Mouse (Mus musculus): ENCODE results near the gene Hspb3. TPM values are rescaled to one million over a fixed set of nuclear protein-coding genes. Genes with fewer than 3 reads are reported as not detected.

Hspb3 gene
- polyA plus RNA-seq, 1 experiment from 2014 or later = 75.2 TPM

- Histone ChIP-seq H3K4me2 (no peak overlapping the region), H3K4me3 (ENCODE audit: low read depth, low read length) (no peak overlapping the region), H3K9ac (ENCODE audit: low read depth, low read length) (no peak overlapping the region), H3K36me3 (ENCODE audit: control insufficient read depth, insufficient read depth, low read length) (no peaks in the 10 kb centered on the region), H3K27me3 (ENCODE audit: control insufficient read depth, insufficient read depth, low read length) (no peaks in the 10 kb centered on the region), H3K27ac (ENCODE audit: low read depth, low read length) (no peak overlapping the region), H3K9me3 (replicated peaks; ENCODE audit: control insufficient read depth, low read length) (no peaks in the 10 kb centered on the region), H3K4me1 (ENCODE audit: control insufficient read depth, insufficient read depth, low read length) (0 out of 2 replicates have a peak, but pooled peaks cover 6% of the 10 kb centered on the region)
- 51% methylated on average over 6 of the region's 6 CpGs for WGBS (ENCODE audit: insufficient replicate concordance)
- no peak for ATAC-seq (replicated peaks; ENCODE audit: insufficient number of reproducible peaks, low FRiP score, low TSS enrichment)
Observed at GRCm38 (mm10) chr13:113632506-113632905, 31.0 kb downstream of the Hspb3 start.

- H3K4me3 ChIP-seq (ENCODE audit: low read depth, low read length) = no peak overlapping the region
- H3K9ac ChIP-seq (ENCODE audit: low read depth, low read length) = no peak overlapping the region
- WGBS (ENCODE audit: insufficient replicate concordance) = 79% methylated on average over 8 of the region's 8 CpGs
- ATAC-seq (replicated peaks; ENCODE audit: insufficient number of reproducible peaks, low FRiP score, low TSS enrichment) = no peak
- H3K27ac ChIP-seq (ENCODE audit: low read depth, low read length) = no peak overlapping the region
- H3K27me3 ChIP-seq (ENCODE audit: control insufficient read depth, insufficient read depth, low read length) = no peaks in the 10 kb centered on the region
- H3K36me3 ChIP-seq (ENCODE audit: control insufficient read depth, insufficient read depth, low read length) = no peaks in the 10 kb centered on the region
- H3K9me3 ChIP-seq (replicated peaks; ENCODE audit: control insufficient read depth, low read length) = no peaks in the 10 kb centered on the region
- no peak overlapping the region for H3K4me2 ChIP-seq
- no peaks in the 10 kb centered on the region for H3K4me1 ChIP-seq (ENCODE audit: control insufficient read depth, insufficient read depth, low read length)
Observed at GRCm38 (mm10) chr13:113627601-113628000, 35.9 kb downstream of the Hspb3 start.

GRCm38 (mm10) chr13:113622865-113623255 is 40.6 kb downstream of the Hspb3 start:
- WGBS (ENCODE audit: insufficient replicate concordance) = 67% methylated on average over 8 of the region's 8 CpGs
- Histone ChIP-seq H3K9ac (ENCODE audit: low read depth, low read length) (no peak overlapping the region), H3K4me2 (no peak overlapping the region), H3K4me3 (ENCODE audit: low read depth, low read length) (no peak overlapping the region), H3K9me3 (replicated peaks; ENCODE audit: control insufficient read depth, low read length) (no peaks in the 10 kb centered on the region), H3K27me3 (ENCODE audit: control insufficient read depth, insufficient read depth, low read length) (no peaks in the 10 kb centered on the region), H3K4me1 (ENCODE audit: control insufficient read depth, insufficient read depth, low read length) (0 out of 2 replicates have a peak, but pooled peaks cover 2% of the 10 kb centered on the region), H3K36me3 (ENCODE audit: control insufficient read depth, insufficient read depth, low read length) (no peaks in the 10 kb centered on the region), H3K27ac (ENCODE audit: low read depth, low read length) (no peak overlapping the region)
- no peak for ATAC-seq (replicated peaks; ENCODE audit: insufficient number of reproducible peaks, low FRiP score, low TSS enrichment)

GRCm38 (mm10) chr13:113622122-113622864 is 41.2 kb downstream of the Hspb3 start:
- no peak overlapping the region for H3K4me2 ChIP-seq
- 47% methylated on average over 11 of the region's 11 CpGs for WGBS (ENCODE audit: insufficient replicate concordance)

GRCm38 (mm10) chr13:113619003-113619402 is 44.5 kb downstream of the Hspb3 start:
- H3K27me3 ChIP-seq (ENCODE audit: control insufficient read depth, insufficient read depth, low read length) = no peaks in the 10 kb centered on the region
- WGBS (ENCODE audit: insufficient replicate concordance) = 50% methylated on average over 9 of the region's 9 CpGs
- H3K4me3 ChIP-seq (ENCODE audit: low read depth, low read length) = no peak overlapping the region
- H3K9me3 ChIP-seq (replicated peaks; ENCODE audit: control insufficient read depth, low read length) = no peaks in the 10 kb centered on the region
- H3K27ac ChIP-seq (ENCODE audit: low read depth, low read length) = no peak overlapping the region
- H3K4me2 ChIP-seq = no peak overlapping the region
- ATAC-seq (replicated peaks; ENCODE audit: insufficient number of reproducible peaks, low FRiP score, low TSS enrichment) = no peak
- no peaks in the 10 kb centered on the region for H3K36me3 ChIP-seq (ENCODE audit: control insufficient read depth, insufficient read depth, low read length)
- H3K4me1 ChIP-seq (ENCODE audit: control insufficient read depth, insufficient read depth, low read length) = peaks cover 19% of the 10 kb centered on the region
- H3K9ac ChIP-seq (ENCODE audit: low read depth, low read length) = no peak overlapping the region

More at GRCm38 (mm10) chr13:113622122-113622864, 41.2 kb downstream of the Hspb3 start:
- Histone ChIP-seq H3K9ac (ENCODE audit: low read depth, low read length) (0 out of 2 replicates have a peak overlapping the region, but pooled peaks have one; percentile 28), H3K9me3 (replicated peaks; ENCODE audit: control insufficient read depth, low read length) (no peaks in the 10 kb centered on the region), H3K36me3 (ENCODE audit: control insufficient read depth, insufficient read depth, low read length) (no peaks in the 10 kb centered on the region), H3K4me1 (ENCODE audit: control insufficient read depth, insufficient read depth, low read length) (peaks cover 4% of the 10 kb centered on the region; the same call in 1 of the 2 replicates), H3K27ac (ENCODE audit: low read depth, low read length) (no peak overlapping the region), H3K4me3 (ENCODE audit: low read depth, low read length) (no peak overlapping the region), H3K27me3 (ENCODE audit: control insufficient read depth, insufficient read depth, low read length) (no peaks in the 10 kb centered on the region)
- ATAC-seq (replicated peaks; ENCODE audit: insufficient number of reproducible peaks, low FRiP score, low TSS enrichment) = no peak

GRCm38 (mm10) chr13:113617891-113618823 is 45.3 kb downstream of the Hspb3 start, which contains the start of gene Snx18:
TSS of gene Snx18 (minus strand) at chr13:113618564.
- H3K4me2 ChIP-seq = peak within 1 kb of the TSS; percentile 92
- peak; percentile 88 for ATAC-seq (replicated peaks; ENCODE audit: insufficient number of reproducible peaks, low FRiP score, low TSS enrichment)
- no peaks in the 10 kb centered on the region for H3K36me3 ChIP-seq (ENCODE audit: control insufficient read depth, insufficient read depth, low read length)
- H3K4me3 ChIP-seq (ENCODE audit: low read depth, low read length) = peak within 1 kb of the TSS; percentile 87
- H3K27ac ChIP-seq (ENCODE audit: low read depth, low read length) = peak within 1 kb of the TSS; percentile 88
- under 1% methylated on average over 119 of the region's 119 CpGs for WGBS (ENCODE audit: insufficient replicate concordance)
- H3K9ac ChIP-seq (ENCODE audit: low read depth, low read length) = peak within 1 kb of the TSS; percentile 94
- no peaks in the 10 kb centered on the region for H3K9me3 ChIP-seq (replicated peaks; ENCODE audit: control insufficient read depth, low read length)
- H3K4me1 ChIP-seq (ENCODE audit: control insufficient read depth, insufficient read depth, low read length) = peaks cover 27% of the 10 kb centered on the region
- H3K27me3 ChIP-seq (ENCODE audit: control insufficient read depth, insufficient read depth, low read length) = no peaks in the 10 kb centered on the region

GRCm38 (mm10) chr13:113617338-113617890 is 46.1 kb downstream of the Hspb3 start:
- Histone ChIP-seq H3K27ac (ENCODE audit: low read depth, low read length) (peak overlapping the region; percentile 88), H3K4me1 (ENCODE audit: control insufficient read depth, insufficient read depth, low read length) (peaks cover 34% of the 10 kb centered on the region)
- no peak for ATAC-seq (replicated peaks; ENCODE audit: insufficient number of reproducible peaks, low FRiP score, low TSS enrichment)

GRCm38 (mm10) chr13:113616751-113617337 is 46.6 kb downstream of the Hspb3 start:
- ATAC-seq (replicated peaks; ENCODE audit: insufficient number of reproducible peaks, low FRiP score, low TSS enrichment) = no peak
- H3K4me1 ChIP-seq (ENCODE audit: control insufficient read depth, insufficient read depth, low read length) = peaks cover 40% of the 10 kb centered on the region
- no peak overlapping the region for H3K27ac ChIP-seq (ENCODE audit: low read depth, low read length)
- peak overlapping the region; percentile 87 for H3K4me3 ChIP-seq (ENCODE audit: low read depth, low read length)
- peak overlapping the region; percentile 92 for H3K4me2 ChIP-seq
- no peaks in the 10 kb centered on the region for H3K27me3 ChIP-seq (ENCODE audit: control insufficient read depth, insufficient read depth, low read length)
- peak overlapping the region; percentile 94 for H3K9ac ChIP-seq (ENCODE audit: low read depth, low read length)
- no peaks in the 10 kb centered on the region for H3K36me3 ChIP-seq (ENCODE audit: control insufficient read depth, insufficient read depth, low read length)
- H3K9me3 ChIP-seq (replicated peaks; ENCODE audit: control insufficient read depth, low read length) = no peaks in the 10 kb centered on the region
- WGBS (ENCODE audit: insufficient replicate concordance) = 53% methylated on average over 24 of the region's 24 CpGs

More at GRCm38 (mm10) chr13:113617338-113617890, 46.1 kb downstream of the Hspb3 start:
- no peaks in the 10 kb centered on the region for H3K9me3 ChIP-seq (replicated peaks; ENCODE audit: control insufficient read depth, low read length)
- H3K27me3 ChIP-seq (ENCODE audit: control insufficient read depth, insufficient read depth, low read length) = no peaks in the 10 kb centered on the region
- H3K4me3 ChIP-seq (ENCODE audit: low read depth, low read length) = peak overlapping the region; percentile 87
- peak overlapping the region; percentile 92 for H3K4me2 ChIP-seq
- 10% methylated on average over 48 of the region's 49 CpGs for WGBS (ENCODE audit: insufficient replicate concordance)
- H3K9ac ChIP-seq (ENCODE audit: low read depth, low read length) = peak overlapping the region; percentile 94
- H3K36me3 ChIP-seq (ENCODE audit: control insufficient read depth, insufficient read depth, low read length) = no peaks in the 10 kb centered on the region
